Mouse (Mus musculus) lung, postnatal 0 days (tissue): ENCODE results near the gene Zfp974. TPM values are rescaled to one million over a fixed set of nuclear protein-coding genes. Genes with fewer than 3 reads are reported as not detected.
A peak's percentile ranks its signal among the peaks of the same experiment; 100 is the strongest.
"Not testable (repeated sequence)": the region's sequence is repeated elsewhere in the genome, so short reads cannot be mapped to it uniquely, and the experiment has no call there.

ENCODE experiments used
- ATAC-seq: fragments of 200-750 bp; cut with Nextera tagmentation; 2 replicates; pipeline ENCODE4 v1.8.0; 2017; ENCODE audit warnings: moderate library complexity
- DNase-seq: peaks from one replicate; pipeline ENCODE4 v3.0.0-alpha.2; 2016; ENCODE audit warnings: low spot score
- H3K27ac ChIP-seq: fragments of 300-500 bp; sonication (generic); 2 replicates; pipeline ENCODE4 v1.5.1; 2014; ENCODE audit warnings: antibody characterized with exemption, mild to moderate bottlenecking, low read length, mixed read lengths
- H3K27me3 ChIP-seq: fragments of 300-500 bp; sonication (generic); replicated peaks from 2 replicates; pipeline ENCODE4 v1.6.1; 2014; ENCODE audit warnings: low read length, mixed read lengths; ENCODE audit not compliant: insufficient read depth
- H3K36me3 ChIP-seq: fragments of 300-500 bp; sonication (generic); 2 replicates; pipeline ENCODE4 v1.6.1; 2014; ENCODE audit warnings: low read length, mixed read lengths; ENCODE audit not compliant: insufficient read depth
- H3K4me1 ChIP-seq: fragments of 300-500 bp; sonication (generic); 2 replicates; pipeline ENCODE4 v1.6.1; 2014; ENCODE audit warnings: antibody characterized with exemption, low read depth, low read length, mixed read lengths; ENCODE audit not compliant: insufficient read depth
- H3K4me2 ChIP-seq: fragments of 300-500 bp; sonication (generic); replicated peaks from 2 replicates; pipeline ENCODE4 v1.6.1; 2014; ENCODE audit warnings: low read depth, mild to moderate bottlenecking, low read length, moderate library complexity, mixed read lengths
- H3K4me3 ChIP-seq: fragments of 300-500 bp; sonication (generic); 2 replicates; pipeline ENCODE4 v1.5.1; 2014; ENCODE audit warnings: low read depth, low read length
- H3K9ac ChIP-seq: fragments of 300-500 bp; sonication (generic); replicated peaks from 2 replicates; pipeline ENCODE4 v1.6.1; 2014; ENCODE audit warnings: low read depth, mild to moderate bottlenecking
- H3K9me3 ChIP-seq: fragments of 300-500 bp; sonication (generic); 2 replicates; pipeline ENCODE4 v1.6.1; 2016; ENCODE audit warnings: low read length, mixed read lengths
- CTCF ChIP-seq: IDR thresholded peaks from 2 replicates; pipeline ENCODE4 v1.5.1; 2016; ENCODE audit warnings: antibody characterized with exemption, mild to moderate bottlenecking
- EP300 ChIP-seq: IDR thresholded peaks from 2 replicates; pipeline ENCODE4 v1.6.1; 2016; ENCODE audit warnings: antibody characterized with exemption, mild to moderate bottlenecking, control low read depth
- WGBS: fragments of 180-500 bp; shearing (Covaris S2); extraction: QIAGEN DNeasy Blood & Tissue Kit; methylation state at CpG from one replicate; pipeline ENCODE4 v1.1.7; 2014; 5-methylcytosine and 5-hydroxymethylcytosine counted together
- polyA plus RNA-seq: library from polyadenylated mRNA; unstranded; fragments of >200 nt; fragmentation: Nextera tagmentation; extraction: Ambion mirVana; gene quantifications from 2 replicates; pipeline ENCODE4 v1.2.1, GENCODE M21; 2015

The Zfp974 gene
- polyA plus RNA-seq, 1 experiment from 2014 or later: 5.2 TPM

GRCm38 (mm10) chr7:27905061-27905848, 24.0 kb downstream of the Zfp974 start:
- Histone ChIP-seq H3K9ac (no peak overlapping the region), H3K4me2 (no peak overlapping the region), H3K9me3 (no peaks in the 10 kb centered on the region), H3K4me3 (no peak overlapping the region), H3K27me3 (no peaks in the 10 kb centered on the region), H3K36me3 (no peaks in the 10 kb centered on the region), H3K4me1 (no peaks in the 10 kb centered on the region), H3K27ac (no peak overlapping the region)
- DNase-seq (no peak), ATAC-seq (no peak)
- WGBS: 63% methylated on average over 11 of the region's 11 CpGs
- TF ChIP-seq EP300 (no peak), CTCF (no peak)

GRCm38 (mm10) chr7:27900601-27901000, 28.7 kb downstream of the Zfp974 start:
- DNase-seq (no peak), ATAC-seq (no peak)
- Histone ChIP-seq H3K9ac (no peak overlapping the region), H3K36me3 (no peaks in the 10 kb centered on the region), H3K4me2 (no peak overlapping the region), H3K4me3 (no peak overlapping the region), H3K27ac (no peak overlapping the region), H3K9me3 (no peaks in the 10 kb centered on the region), H3K27me3 (no peaks in the 10 kb centered on the region), H3K4me1 (no peaks in the 10 kb centered on the region)
- 93% methylated on average over 4 of the region's 4 CpGs for WGBS
- TF ChIP-seq EP300: no peak
- no peak for TF ChIP-seq CTCF

GRCm38 (mm10) chr7:27881721-27882120, 47.5 kb downstream of the Zfp974 start:
- Histone ChIP-seq H3K4me2 (no peak overlapping the region), H3K27me3 (no peaks in the 10 kb centered on the region), H3K4me1 (no peaks in the 10 kb centered on the region), H3K9ac (no peak overlapping the region), H3K4me3 (no peak overlapping the region), H3K27ac (no peak overlapping the region), H3K9me3 (no peaks in the 10 kb centered on the region), H3K36me3 (peaks cover 13% of the 10 kb centered on the region; the same call in 1 of the 2 replicates)
- DNase-seq (peak; percentile 61), ATAC-seq (peak; percentile 76)
- 66% methylated on average over 4 of the region's 4 CpGs for whole genome bisulfite sequencing
- TF ChIP-seq EP300 (peak; percentile 12; the same call in 1 of the 2 replicates), CTCF (no peak)

- H3K9me3 ChIP-seq, H3K4me2 ChIP-seq, H3K4me3 ChIP-seq, H3K27ac ChIP-seq, H3K4me1 ChIP-seq, H3K9ac ChIP-seq, DNase-seq, H3K27me3 ChIP-seq, ATAC-seq: not testable (repeated sequence)
- WGBS: 58% methylated on average over 5 of the region's 5 CpGs
- peaks cover 15% of the 10 kb centered on the region for H3K36me3 ChIP-seq
Observed at GRCm38 (mm10) chr7:27862578-27862977, 66.7 kb downstream of the Zfp974 start.

GRCm38 (mm10) chr7:27860396-27861235, 68.6 kb downstream of the Zfp974 start:
- DNase-seq: peak; percentile 93
- Histone ChIP-seq H3K4me2 (peak overlapping the region; percentile 71), H3K36me3 (peaks cover 3% of the 10 kb centered on the region; the same call in 1 of the 2 replicates), H3K4me1 (peaks cover 4% of the 10 kb centered on the region), H3K9me3 (no peaks in the 10 kb centered on the region), H3K27ac (peak overlapping the region; percentile 90), H3K4me3 (peak overlapping the region; percentile 59), H3K27me3 (no peaks in the 10 kb centered on the region), H3K9ac (peak overlapping the region; percentile 65)
- 0% methylated on average over 21 of the region's 22 CpGs for WGBS
- TF ChIP-seq CTCF (no peak), EP300 (no peak)
- ATAC-seq: peak; percentile 96
